Mouse (Mus musculus): Measurements from ENCODE around the gene Angptl4. TPM values are rescaled to one million over a fixed set of nuclear protein-coding genes. Genes with fewer than 3 reads are reported as not detected.

Angptl4 gene
- polyA plus RNA-seq, 1 experiment from 2014 or later, result 13.3 TPM

- Histone ChIP-seq H3K9ac (no peak overlapping the region), H3K4me2 (no peak overlapping the region), H3K9me3 (no peaks in the 10 kb centered on the region), H3K27ac (no peak overlapping the region), H3K27me3 (no peaks in the 10 kb centered on the region), H3K36me3 (replicated peaks) (no peaks in the 10 kb centered on the region), H3K4me1 (no peaks in the 10 kb centered on the region), H3K4me3 (replicated peaks) (no peak overlapping the region)
- 87% methylated on average over 6 of the region's 6 CpGs for WGBS
- ATAC-seq (ENCODE audit: low FRiP score), result no peak
Observed at GRCm38 (mm10) chr17:33773426-33773825, 8.2 kb downstream of the Angptl4 start.

DNA sequence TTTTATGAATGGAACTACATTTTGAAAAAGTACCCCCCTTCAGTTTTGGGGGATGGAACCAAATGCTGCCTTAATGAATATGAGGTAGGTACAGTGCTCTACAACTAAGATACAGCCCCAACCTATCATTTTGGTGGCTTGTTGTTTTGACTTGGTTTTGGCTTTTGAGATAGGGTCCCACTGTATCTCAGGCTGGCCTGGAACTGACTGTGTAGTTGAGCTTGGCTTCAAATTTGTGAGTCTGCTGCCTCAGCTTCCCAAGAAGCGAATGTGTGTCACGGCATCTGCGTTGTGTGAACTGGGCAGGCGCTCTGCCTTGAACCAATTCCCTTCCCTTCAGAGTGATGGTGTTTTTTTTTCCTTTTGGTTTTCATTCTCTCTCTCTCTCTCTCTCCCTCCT lies 10.0 kb downstream of the Angptl4 start:
- H3K4me2 ChIP-seq, result no peak overlapping the region
- no peak overlapping the region for H3K9ac ChIP-seq
- H3K4me3 ChIP-seq (replicated peaks), result no peak overlapping the region
- WGBS, result 85% methylated on average over 4 of the region's 4 CpGs
- ATAC-seq (ENCODE audit: low FRiP score), result no peak
- H3K27me3 ChIP-seq, result no peaks in the 10 kb centered on the region
- no peak overlapping the region for H3K27ac ChIP-seq
- no peaks in the 10 kb centered on the region for H3K36me3 ChIP-seq (replicated peaks)
- no peaks in the 10 kb centered on the region for H3K9me3 ChIP-seq
- H3K4me1 ChIP-seq, result no peaks in the 10 kb centered on the region

DNA sequence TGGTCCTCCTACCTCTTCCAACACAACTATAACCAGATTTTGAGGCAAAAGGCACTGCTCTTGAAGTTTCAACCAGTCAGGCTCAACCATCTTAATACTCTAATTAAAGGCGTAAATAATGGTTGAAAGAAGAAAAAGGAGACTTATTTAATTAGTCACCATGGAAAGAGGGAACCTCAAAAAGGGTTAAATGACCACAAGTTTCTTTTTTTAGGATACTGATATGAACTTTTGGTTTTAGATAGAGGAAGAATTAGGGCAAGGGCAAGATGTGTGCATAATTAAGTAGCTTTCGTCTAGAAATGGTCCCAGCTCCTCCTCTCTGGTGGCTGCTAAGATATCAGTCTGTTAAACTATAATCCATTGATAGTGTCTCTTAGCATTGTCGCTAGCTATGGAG lies 15.2 kb downstream of the Angptl4 start:
- Histone ChIP-seq H3K27me3 (no peaks in the 10 kb centered on the region), H3K4me2 (no peak overlapping the region), H3K36me3 (replicated peaks) (no peaks in the 10 kb centered on the region), H3K27ac (no peak overlapping the region), H3K4me1 (no peaks in the 10 kb centered on the region), H3K9me3 (no peaks in the 10 kb centered on the region), H3K9ac (no peak overlapping the region), H3K4me3 (replicated peaks) (no peak overlapping the region)
- WGBS, result 78% methylated on average over 3 of the region's 3 CpGs
- ATAC-seq (ENCODE audit: low FRiP score), result no peak

GRCm38 (mm10) chr17:33760255-33761165 lies 21.1 kb downstream of the Angptl4 start, which contains the start of gene Rab11b:
Rab11b (minus strand) TSS chr17:33760530.
- Histone ChIP-seq H3K4me3 (replicated peaks) (peak within 1 kb of the TSS; percentile 79), H3K36me3 (replicated peaks) (peaks cover 11% of the 10 kb centered on the region), H3K9ac (peak within 1 kb of the TSS; percentile 97), H3K27ac (peak within 1 kb of the TSS; percentile 99), H3K4me2 (peak within 1 kb of the TSS; percentile 85), H3K9me3 (no peaks in the 10 kb centered on the region), H3K27me3 (no peaks in the 10 kb centered on the region), H3K4me1 (peaks cover 40% of the 10 kb centered on the region)
- ATAC-seq (ENCODE audit: low FRiP score), result peak; percentile 99
- WGBS, result 3% methylated on average over 35 of the region's 35 CpGs

GRCm38 (mm10) chr17:33759767-33760254 lies 21.8 kb downstream of the Angptl4 start:
- WGBS, result under 1% methylated on average over 38 of the region's 38 CpGs
- Histone ChIP-seq H3K9me3 (no peaks in the 10 kb centered on the region), H3K27me3 (no peaks in the 10 kb centered on the region), H3K36me3 (replicated peaks) (peaks cover 11% of the 10 kb centered on the region), H3K9ac (peak overlapping the region; percentile 97), H3K27ac (peak overlapping the region; percentile 99), H3K4me3 (replicated peaks) (peak overlapping the region; percentile 79), H3K4me2 (peak overlapping the region; percentile 85), H3K4me1 (peaks cover 45% of the 10 kb centered on the region)
- ATAC-seq (ENCODE audit: low FRiP score), result peak; percentile 88

DNA sequence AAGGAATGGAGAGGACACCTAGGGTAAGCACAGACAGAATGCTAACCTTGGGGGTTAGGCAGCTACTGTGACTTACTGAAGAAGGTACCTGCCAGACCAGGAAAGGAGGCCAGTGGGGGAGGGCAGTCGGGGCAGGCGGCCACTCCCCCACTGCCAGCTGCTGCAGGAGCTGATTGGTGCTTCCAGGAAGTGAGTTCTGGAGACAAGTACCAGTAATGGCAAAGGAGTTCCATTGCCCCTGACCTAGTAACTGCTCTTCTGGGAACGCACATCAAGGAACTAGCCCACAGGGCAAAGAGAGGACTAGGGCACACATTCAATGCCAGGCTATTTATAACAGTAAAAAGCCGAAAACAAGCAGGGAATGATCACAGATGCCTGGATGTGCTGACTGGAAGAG lies 24.4 kb downstream of the Angptl4 start:
- no peak overlapping the region for H3K27ac ChIP-seq
- H3K36me3 ChIP-seq (replicated peaks), result peaks cover 11% of the 10 kb centered on the region
- 80% methylated on average over 4 of the region's 4 CpGs for WGBS
- H3K9me3 ChIP-seq, result no peaks in the 10 kb centered on the region
- ATAC-seq (ENCODE audit: low FRiP score), result no peak
- no peak overlapping the region for H3K4me2 ChIP-seq
- H3K9ac ChIP-seq, result no peak overlapping the region
- H3K4me1 ChIP-seq, result peaks cover 51% of the 10 kb centered on the region
- no peak overlapping the region for H3K4me3 ChIP-seq (replicated peaks)
- no peaks in the 10 kb centered on the region for H3K27me3 ChIP-seq

- H3K4me3 ChIP-seq (replicated peaks), result no peak overlapping the region
- H3K9me3 ChIP-seq, result no peaks in the 10 kb centered on the region
- ATAC-seq (ENCODE audit: low FRiP score), result no peak
- H3K4me1 ChIP-seq, result peaks cover 51% of the 10 kb centered on the region
- H3K27ac ChIP-seq, result no peak overlapping the region
- peaks cover 17% of the 10 kb centered on the region for H3K36me3 ChIP-seq (replicated peaks)
- no peak overlapping the region for H3K9ac ChIP-seq
- no peaks in the 10 kb centered on the region for H3K27me3 ChIP-seq
- 85% methylated on average over 3 of the region's 3 CpGs for WGBS
- H3K4me2 ChIP-seq, result no peak overlapping the region
Observed at GRCm38 (mm10) chr17:33756108-33756790, 25.4 kb downstream of the Angptl4 start.

GRCm38 (mm10) chr17:33755418-33756107 lies 26.1 kb downstream of the Angptl4 start:
- Histone ChIP-seq H3K27me3 (no peaks in the 10 kb centered on the region), H3K9ac (no peak overlapping the region), H3K27ac (no peak overlapping the region), H3K4me3 (replicated peaks) (no peak overlapping the region), H3K4me1 (peaks cover 51% of the 10 kb centered on the region), H3K4me2 (no peak overlapping the region), H3K36me3 (replicated peaks) (peaks cover 24% of the 10 kb centered on the region), H3K9me3 (no peaks in the 10 kb centered on the region)
- no peak for ATAC-seq (ENCODE audit: low FRiP score)
- 85% methylated on average over 10 of the region's 10 CpGs for WGBS

DNA sequence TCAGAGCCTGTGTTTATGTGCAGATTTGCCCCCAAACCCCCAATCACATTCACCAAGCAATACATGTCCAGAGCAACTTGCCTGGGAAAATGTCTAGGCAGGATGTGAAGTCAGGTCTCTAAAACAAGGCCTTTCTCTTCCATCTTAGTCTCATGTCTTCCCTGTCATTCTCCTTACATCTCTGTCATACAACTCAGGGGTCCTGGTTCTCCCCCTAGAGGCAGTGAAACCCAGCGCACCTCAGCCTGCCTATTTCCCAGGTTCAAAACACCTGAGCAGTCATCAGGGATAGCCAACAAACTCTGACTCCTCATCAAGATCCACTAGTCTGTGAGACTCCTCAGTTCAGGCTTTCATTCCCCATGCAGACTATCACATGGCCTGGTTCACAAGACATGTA lies 27.0 kb downstream of the Angptl4 start:
- H3K9me3 ChIP-seq, result no peaks in the 10 kb centered on the region
- peaks cover 33% of the 10 kb centered on the region for H3K36me3 ChIP-seq (replicated peaks)
- H3K4me1 ChIP-seq, result peaks cover 51% of the 10 kb centered on the region
- H3K4me2 ChIP-seq, result no peak overlapping the region
- WGBS, result 61% methylated on average over 1 of the region's 1 CpGs
- H3K27ac ChIP-seq, result no peak overlapping the region
- no peak overlapping the region for H3K9ac ChIP-seq
- ATAC-seq (ENCODE audit: low FRiP score), result no peak
- no peaks in the 10 kb centered on the region for H3K27me3 ChIP-seq
- H3K4me3 ChIP-seq (replicated peaks), result no peak overlapping the region

DNA sequence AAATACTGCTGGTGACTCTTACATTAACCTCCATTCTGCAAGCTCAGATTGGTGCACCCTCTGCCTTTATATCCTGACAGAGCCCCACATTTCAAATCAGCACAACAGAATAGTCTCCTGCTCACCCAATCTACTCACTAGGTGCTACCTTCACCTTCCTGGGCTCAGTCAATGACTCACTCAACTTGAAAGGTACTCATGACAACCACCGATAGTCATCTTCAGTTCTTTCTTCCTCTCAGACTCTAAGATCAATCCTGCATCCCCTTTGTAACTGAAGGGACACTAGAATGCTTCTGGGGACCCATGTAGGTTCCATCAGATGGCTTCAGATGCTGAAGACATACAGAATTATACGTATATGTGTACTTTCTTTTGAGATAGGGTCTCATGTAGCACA lies 29.3 kb downstream of the Angptl4 start:
- Histone ChIP-seq H3K4me1 (peaks cover 29% of the 10 kb centered on the region), H3K27me3 (no peaks in the 10 kb centered on the region), H3K9me3 (no peaks in the 10 kb centered on the region), H3K4me2 (no peak overlapping the region), H3K27ac (no peak overlapping the region), H3K9ac (no peak overlapping the region), H3K36me3 (replicated peaks) (peaks cover 49% of the 10 kb centered on the region), H3K4me3 (replicated peaks) (no peak overlapping the region)
- ATAC-seq (ENCODE audit: low FRiP score), result no peak
- 97% methylated on average over 2 of the region's 2 CpGs for WGBS

DNA sequence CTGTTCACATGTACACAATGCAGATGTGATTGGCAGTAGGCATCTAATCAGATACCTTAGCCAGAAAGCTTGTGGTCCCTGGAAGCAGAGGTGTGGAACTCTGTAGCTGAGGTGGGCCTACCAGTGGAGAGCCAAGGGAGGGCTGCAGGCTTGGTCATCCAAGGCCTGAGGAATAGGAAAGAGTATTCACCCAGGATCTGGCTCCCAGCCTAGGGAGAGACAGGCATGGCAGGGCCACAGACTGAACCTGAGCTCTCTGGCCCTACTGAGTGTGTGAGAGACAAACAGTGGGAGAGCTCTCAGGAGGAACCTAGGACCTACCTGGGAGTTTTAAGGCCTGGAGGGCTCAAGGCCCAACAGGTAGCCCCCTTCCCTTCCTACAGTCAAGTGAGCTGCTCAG lies 30.4 kb downstream of the Angptl4 start:
- Histone ChIP-seq H3K4me2 (no peak overlapping the region), H3K4me1 (peaks cover 18% of the 10 kb centered on the region), H3K27ac (no peak overlapping the region), H3K9ac (no peak overlapping the region), H3K4me3 (replicated peaks) (no peak overlapping the region), H3K36me3 (replicated peaks) (peaks cover 48% of the 10 kb centered on the region), H3K9me3 (no peaks in the 10 kb centered on the region), H3K27me3 (no peaks in the 10 kb centered on the region)
- no peak for ATAC-seq (ENCODE audit: low FRiP score)

GRCm38 (mm10) chr17:33749451-33749850 lies 32.2 kb downstream of the Angptl4 start:
- H3K36me3 ChIP-seq (replicated peaks), result peaks cover 61% of the 10 kb centered on the region
- WGBS, result 98% methylated on average over 5 of the region's 5 CpGs

More at GRCm38 (mm10) chr17:33749451-33749850, 32.2 kb downstream of the Angptl4 start:
- no peak overlapping the region for H3K9ac ChIP-seq
- H3K27me3 ChIP-seq, result no peaks in the 10 kb centered on the region
- peaks cover 3% of the 10 kb centered on the region; the same call in 1 of the 2 replicates for H3K4me1 ChIP-seq
- H3K9me3 ChIP-seq, result no peaks in the 10 kb centered on the region
- H3K4me3 ChIP-seq (replicated peaks), result no peak overlapping the region
- no peak for ATAC-seq (ENCODE audit: low FRiP score)
- no peak overlapping the region for H3K27ac ChIP-seq
- H3K4me2 ChIP-seq, result no peak overlapping the region
